Mouse (Mus musculus) left cerebral cortex, postnatal 10 days (tissue): Measurements from ENCODE around the gene Pex10. TPM values are rescaled to one million over a fixed set of nuclear protein-coding genes. Genes with fewer than 3 reads are reported as not detected.

ENCODE experiments used
- DNase-seq, 2 experiments: peaks; one replicate each; pipeline ENCODE4 v3.0.0; 2021 to 2022; ENCODE audit warnings: low spot score in 2 of 2, mixed read lengths in 1 of 2; ENCODE audit errors: extremely low spot score in 1 of 2
- intact Hi-C: fragments of 180-260 bp; cut with DNase I; formaldehyde crosslinking; loops from one replicate; pipeline ENCODE4 v1.15.1; 2025
- total RNA-seq, 2 experiments: library from RNA; stranded (reverse); gene quantifications; 2 replicates each; pipeline ENCODE4 v1.2.3; 2021

Pex10 gene
- total RNA-seq, 2 experiments from 2014 or later, result 18.0 to 19.3 TPM

- DNase-seq, result no peak
- intact Hi-C loops, result no loop called here
Observed at GRCm38 (mm10) chr4:155120038-155120437, 53.2 kb downstream of the Pex10 start.

DNA sequence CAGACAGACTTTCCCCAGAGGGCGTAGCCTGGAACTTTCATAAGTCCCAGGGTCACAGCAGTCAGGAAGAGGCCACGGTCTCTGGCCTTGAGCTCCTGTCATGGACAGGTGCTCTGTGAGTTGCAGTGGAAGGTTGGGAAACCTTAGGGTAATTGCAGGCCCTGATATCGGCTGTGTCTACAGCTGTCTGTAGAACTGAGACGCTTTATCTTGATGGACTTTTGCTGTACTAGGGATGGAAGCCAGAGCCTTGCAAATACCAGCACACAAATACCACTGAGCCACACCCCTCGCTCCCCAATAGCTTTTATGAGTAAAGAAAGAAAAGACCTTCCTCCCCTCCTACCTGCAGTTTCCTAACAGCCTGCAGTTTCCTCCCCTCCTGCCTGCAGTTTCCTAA is 53.8 kb downstream of the Pex10 start:
- intact Hi-C loops, result no loop called here
- DNase-seq, result no peak

- intact Hi-C loops, result no loop called here
- DNase-seq, result no peak
Observed at GRCm38 (mm10) chr4:155121222-155121621, 54.4 kb downstream of the Pex10 start.

Other genes with a start within 250 kb of the Pex10 start
- gene Ttc34, start 229.6 kb upstream of the Pex10 start, total RNA-seq, result 1 to 10 TPM; 2.5 to 2.9 TPM
- gene Mmel1, start 197.4 kb upstream of the Pex10 start, total RNA-seq, result under 1 TPM; 0.22 to 0.51 TPM
- 10 to 100 TPM; 25.5 to 26.0 TPM for gene Fam213b, start 167.9 kb upstream of the Pex10 start, total RNA-seq
- under 1 TPM; 0.61 to 0.99 TPM for gene Tnfrsf14, start 138.5 kb upstream of the Pex10 start, total RNA-seq
- gene Hes5, start 106.1 kb upstream of the Pex10 start, total RNA-seq, result 10 to 100 TPM; 33.3 to 61.6 TPM
- 10 to 100 TPM; 30.6 to 31.9 TPM for gene Pank4, start 102.9 kb upstream of the Pex10 start, total RNA-seq
- 10 to 100 TPM; 33.3 to 41.2 TPM for gene Plch2, start 10.2 kb upstream of the Pex10 start, total RNA-seq
- gene Rer1, start 19.4 kb downstream of the Pex10 start, total RNA-seq, result 10 to 100 TPM; 68.8 to 71.0 TPM
- 10 to 100 TPM; 16.0 to 16.3 TPM for gene Morn1, start 19.6 kb downstream of the Pex10 start, total RNA-seq
- 100 to 1,000 TPM; 108 to 111 TPM for gene Ski, start 155.6 kb downstream of the Pex10 start, total RNA-seq
- 10 to 100 TPM; 25.4 to 26.2 TPM for gene Faap20, start 182.8 kb downstream of the Pex10 start, total RNA-seq